Mouse (Mus musculus): ENCODE measurements around the gene Eya2. TPM values are rescaled to one million over a fixed set of nuclear protein-coding genes. Genes with fewer than 3 reads are reported as not detected.
A peak's percentile ranks its signal among the peaks of the same experiment; 100 is the strongest.

Eya2 gene
- polyA plus RNA-seq, 1 experiment from 2014 or later = 15.5 TPM

DNA sequence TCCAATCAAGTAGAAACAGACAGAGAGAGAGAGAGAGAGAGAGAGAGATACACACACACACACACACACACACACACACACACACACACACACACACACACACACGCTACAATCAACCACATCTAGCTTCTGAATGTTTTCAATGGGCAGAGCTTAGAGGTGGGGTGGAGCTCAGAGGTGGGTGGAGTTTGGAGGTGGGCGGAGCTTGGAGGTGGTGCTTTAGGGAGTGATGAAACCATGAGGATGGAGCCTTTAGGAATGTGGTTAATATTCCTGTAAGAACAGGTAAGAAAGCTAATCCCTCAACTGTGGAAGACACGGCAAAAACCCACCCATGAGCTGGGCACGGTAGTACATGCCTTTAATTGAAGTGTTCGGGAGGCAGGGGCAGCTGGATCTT, 127.1 kb downstream of the Eya2 start:
- Histone ChIP-seq H3K9ac (ENCODE audit: low read length) (no peak overlapping the region), H3K36me3 (ENCODE audit: control insufficient read depth, insufficient read depth, low read length) (no peaks in the 10 kb centered on the region), H3K27ac (replicated peaks) (no peak overlapping the region), H3K4me3 (ENCODE audit: low read depth, low read length) (no peak overlapping the region), H3K4me2 (replicated peaks; ENCODE audit: low read depth) (no peak overlapping the region), H3K9me3 (ENCODE audit: control insufficient read depth, low read length) (no peaks in the 10 kb centered on the region), H3K4me1 (replicated peaks; ENCODE audit: control insufficient read depth, insufficient read depth) (no peaks in the 10 kb centered on the region), H3K27me3 (ENCODE audit: control insufficient read depth, insufficient read depth, low read length) (no peaks in the 10 kb centered on the region)
- ATAC-seq (ENCODE audit: low FRiP score, low TSS enrichment) (no peak; the same call in 1 of the 2 replicates), DNase-seq (ENCODE audit: low spot score) (no peak)
- TF ChIP-seq EP300 (optimal IDR thresholded peaks at IDR 0.05) = no peak
- TF ChIP-seq CTCF (IDR thresholded peaks at IDR 0.05; ENCODE audit: low read depth) = no peak
- 78% methylated on average over 5 of the region's 5 CpGs for WGBS

DNA sequence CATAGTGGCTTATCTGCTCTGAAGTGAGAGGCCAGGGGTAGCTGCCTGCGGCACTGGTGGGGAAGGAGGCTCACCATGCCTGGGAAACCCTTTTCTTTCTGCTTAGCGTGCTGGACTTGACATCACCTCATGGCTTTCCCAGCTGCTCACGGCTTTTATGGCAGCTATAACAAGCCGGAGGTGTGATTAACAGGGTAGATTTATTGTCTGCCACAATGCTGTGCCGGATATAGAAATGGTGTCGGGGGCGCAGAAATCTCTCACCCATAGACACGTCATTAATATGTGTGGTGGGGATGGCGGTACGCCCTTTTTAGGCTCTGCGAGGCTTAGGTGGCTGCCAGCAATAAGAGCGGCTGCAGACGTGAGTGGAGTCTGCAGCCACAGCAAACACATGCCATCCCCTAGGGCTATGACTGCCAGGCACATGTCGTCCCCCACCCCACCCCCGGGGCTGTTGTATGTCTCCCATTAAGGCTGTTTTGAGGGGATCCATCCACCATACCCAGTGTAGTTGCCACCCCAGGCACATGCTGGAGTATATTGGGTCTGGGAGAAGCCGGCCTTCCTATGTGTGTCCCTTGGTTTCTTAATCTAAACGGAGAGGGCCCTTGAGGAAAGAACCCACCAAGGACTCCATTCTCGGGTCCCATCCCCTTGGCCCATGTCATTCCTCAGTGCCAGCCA, 137.9 kb downstream of the Eya2 start:
- WGBS = 70% methylated on average over 18 of the region's 18 CpGs
- H3K27ac ChIP-seq (replicated peaks) = no peak overlapping the region
- H3K4me3 ChIP-seq (ENCODE audit: low read depth, low read length) = no peak overlapping the region
- H3K36me3 ChIP-seq (ENCODE audit: control insufficient read depth, insufficient read depth, low read length) = no peaks in the 10 kb centered on the region
- TF ChIP-seq EP300 (optimal IDR thresholded peaks at IDR 0.05) (no peak), CTCF (IDR thresholded peaks at IDR 0.05; ENCODE audit: low read depth) (no peak)
- no peaks in the 10 kb centered on the region for H3K9me3 ChIP-seq (ENCODE audit: control insufficient read depth, low read length)
- no peak overlapping the region for H3K9ac ChIP-seq (ENCODE audit: low read length)
- no peak for DNase-seq (ENCODE audit: low spot score)
- H3K4me1 ChIP-seq (replicated peaks; ENCODE audit: control insufficient read depth, insufficient read depth) = no peaks in the 10 kb centered on the region
- no peaks in the 10 kb centered on the region for H3K27me3 ChIP-seq (ENCODE audit: control insufficient read depth, insufficient read depth, low read length)
- H3K4me2 ChIP-seq (replicated peaks; ENCODE audit: low read depth) = no peak overlapping the region
- ATAC-seq (ENCODE audit: low FRiP score, low TSS enrichment) = no peak

DNA sequence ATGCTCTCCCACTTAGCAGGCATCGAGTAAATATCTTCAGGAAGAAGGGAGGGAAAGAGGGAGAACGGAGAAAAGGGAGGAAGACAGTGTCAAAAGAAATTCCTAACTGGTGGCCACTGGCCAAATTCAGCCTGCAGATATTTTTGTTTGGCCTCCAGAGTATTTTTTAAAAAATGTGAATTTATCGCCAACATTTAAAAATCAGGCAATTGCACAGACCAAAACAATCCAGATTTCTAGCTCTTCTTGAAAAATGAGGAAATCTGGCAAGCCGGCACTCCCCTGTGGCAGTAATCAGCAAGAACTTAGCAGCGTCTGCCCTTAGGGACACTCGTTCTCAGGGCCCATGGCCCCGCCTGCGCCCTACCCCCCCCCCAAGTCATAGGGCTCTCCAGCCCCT, 138.9 kb downstream of the Eya2 start:
- Histone ChIP-seq H3K27me3 (ENCODE audit: control insufficient read depth, insufficient read depth, low read length) (no peaks in the 10 kb centered on the region), H3K9ac (ENCODE audit: low read length) (no peak overlapping the region), H3K4me1 (replicated peaks; ENCODE audit: control insufficient read depth, insufficient read depth) (no peaks in the 10 kb centered on the region), H3K36me3 (ENCODE audit: control insufficient read depth, insufficient read depth, low read length) (no peaks in the 10 kb centered on the region), H3K27ac (replicated peaks) (no peak overlapping the region), H3K4me2 (replicated peaks; ENCODE audit: low read depth) (no peak overlapping the region), H3K4me3 (ENCODE audit: low read depth, low read length) (no peak overlapping the region), H3K9me3 (ENCODE audit: control insufficient read depth, low read length) (no peaks in the 10 kb centered on the region)
- 66% methylated on average over 8 of the region's 8 CpGs for whole genome bisulfite sequencing
- ATAC-seq (ENCODE audit: low FRiP score, low TSS enrichment) = no peak
- no peak for TF ChIP-seq CTCF (IDR thresholded peaks at IDR 0.05; ENCODE audit: low read depth)
- no peak for TF ChIP-seq EP300 (optimal IDR thresholded peaks at IDR 0.05)
- DNase-seq (ENCODE audit: low spot score) = no peak

DNA sequence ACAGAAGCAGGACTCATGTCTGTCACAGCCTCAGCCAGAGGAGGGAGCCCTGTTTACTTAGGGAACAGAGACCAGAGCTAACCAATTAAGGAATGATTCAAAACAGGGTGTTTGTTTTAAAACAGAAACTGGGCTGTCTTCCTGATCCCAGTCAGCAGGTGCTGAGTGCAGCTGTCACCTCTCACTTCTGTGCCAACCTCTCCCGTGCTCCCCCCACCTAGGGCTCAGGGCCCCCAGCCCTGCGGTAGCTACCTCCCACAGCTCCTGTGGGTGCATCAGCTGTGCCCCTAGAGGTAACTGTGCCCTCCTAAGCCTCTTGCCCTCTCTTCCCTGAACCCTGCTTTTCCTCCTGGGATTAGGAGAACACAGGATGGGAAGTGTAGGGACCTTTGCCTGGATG, 141.5 kb downstream of the Eya2 start:
- Histone ChIP-seq H3K4me2 (replicated peaks; ENCODE audit: low read depth) (no peak overlapping the region), H3K9me3 (ENCODE audit: control insufficient read depth, low read length) (no peaks in the 10 kb centered on the region), H3K27me3 (ENCODE audit: control insufficient read depth, insufficient read depth, low read length) (no peaks in the 10 kb centered on the region), H3K4me1 (replicated peaks; ENCODE audit: control insufficient read depth, insufficient read depth) (no peaks in the 10 kb centered on the region), H3K4me3 (ENCODE audit: low read depth, low read length) (no peak overlapping the region), H3K27ac (replicated peaks) (no peak overlapping the region), H3K9ac (ENCODE audit: low read length) (no peak overlapping the region), H3K36me3 (ENCODE audit: control insufficient read depth, insufficient read depth, low read length) (no peaks in the 10 kb centered on the region)
- ATAC-seq (ENCODE audit: low FRiP score, low TSS enrichment) (peak; percentile 5; the same call in 1 of the 2 replicates), DNase-seq (ENCODE audit: low spot score) (no peak)
- WGBS = 42% methylated on average over 2 of the region's 2 CpGs
- TF ChIP-seq EP300 (optimal IDR thresholded peaks at IDR 0.05) (no peak), CTCF (IDR thresholded peaks at IDR 0.05; ENCODE audit: low read depth) (no peak)

DNA sequence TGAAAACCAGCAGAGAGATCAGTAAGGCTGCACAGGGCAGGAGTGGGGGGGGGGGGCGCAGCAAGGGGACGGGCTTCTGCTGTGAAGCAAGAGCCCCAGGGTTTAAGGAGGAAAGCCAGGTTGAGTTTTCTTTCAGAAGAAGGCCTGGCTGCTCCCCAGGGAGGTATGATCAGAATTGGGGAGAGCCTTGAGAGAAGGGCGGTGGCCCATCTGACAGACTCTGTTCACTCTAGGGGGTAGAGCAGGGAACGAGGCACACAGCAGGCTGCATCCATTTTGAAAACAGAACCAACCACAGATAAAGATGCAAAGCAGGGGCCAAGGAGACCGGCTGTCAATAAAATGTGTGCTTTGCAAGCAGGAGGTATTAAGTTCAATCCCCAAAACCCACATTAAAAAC, 145.5 kb downstream of the Eya2 start:
- Histone ChIP-seq H3K27ac (replicated peaks) (no peak overlapping the region), H3K4me2 (replicated peaks; ENCODE audit: low read depth) (no peak overlapping the region), H3K4me3 (ENCODE audit: low read depth, low read length) (no peak overlapping the region), H3K27me3 (ENCODE audit: control insufficient read depth, insufficient read depth, low read length) (no peaks in the 10 kb centered on the region; the same call in 1 of the 2 replicates), H3K4me1 (replicated peaks; ENCODE audit: control insufficient read depth, insufficient read depth) (no peaks in the 10 kb centered on the region), H3K9me3 (ENCODE audit: control insufficient read depth, low read length) (no peaks in the 10 kb centered on the region), H3K9ac (ENCODE audit: low read length) (no peak overlapping the region), H3K36me3 (ENCODE audit: control insufficient read depth, insufficient read depth, low read length) (no peaks in the 10 kb centered on the region)
- no peak for TF ChIP-seq EP300 (optimal IDR thresholded peaks at IDR 0.05)
- no peak for TF ChIP-seq CTCF (IDR thresholded peaks at IDR 0.05; ENCODE audit: low read depth)
- WGBS = 44% methylated on average over 4 of the region's 5 CpGs
- ATAC-seq (ENCODE audit: low FRiP score, low TSS enrichment) (no peak), DNase-seq (ENCODE audit: low spot score) (no peak)

DNA sequence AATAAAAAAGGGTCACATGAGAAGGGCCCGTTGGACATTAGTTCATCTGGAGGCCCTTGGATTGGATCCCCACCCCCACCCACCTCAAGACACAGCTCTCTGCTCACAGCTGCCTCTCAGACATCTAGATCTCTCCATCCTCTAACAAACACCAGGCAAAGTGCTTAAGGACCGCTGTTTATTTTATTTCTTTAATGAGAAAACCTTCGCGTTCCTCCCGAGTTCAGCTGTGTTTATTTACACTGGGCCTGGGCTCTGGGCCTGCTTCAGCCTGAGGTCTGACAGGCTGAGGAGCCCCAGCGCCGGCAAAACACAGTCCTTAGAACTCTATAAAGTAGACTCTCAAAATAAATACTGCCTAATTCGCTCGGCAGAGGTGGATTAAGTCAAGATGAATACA, 146.2 kb downstream of the Eya2 start:
- no peaks in the 10 kb centered on the region for H3K36me3 ChIP-seq (ENCODE audit: control insufficient read depth, insufficient read depth, low read length)
- no peak overlapping the region for H3K4me3 ChIP-seq (ENCODE audit: low read depth, low read length)
- H3K4me1 ChIP-seq (replicated peaks; ENCODE audit: control insufficient read depth, insufficient read depth) = no peaks in the 10 kb centered on the region
- no peak for DNase-seq (ENCODE audit: low spot score)
- no peak for TF ChIP-seq EP300 (optimal IDR thresholded peaks at IDR 0.05)
- no peak overlapping the region for H3K27ac ChIP-seq (replicated peaks)
- no peak; the same call in 1 of the 2 replicates for ATAC-seq (ENCODE audit: low FRiP score, low TSS enrichment)
- H3K9ac ChIP-seq (ENCODE audit: low read length) = no peak overlapping the region
- no peaks in the 10 kb centered on the region for H3K9me3 ChIP-seq (ENCODE audit: control insufficient read depth, low read length)
- 8% methylated on average over 9 of the region's 9 CpGs for WGBS
- no peak overlapping the region for H3K4me2 ChIP-seq (replicated peaks; ENCODE audit: low read depth)
- H3K27me3 ChIP-seq (ENCODE audit: control insufficient read depth, insufficient read depth, low read length) = no peaks in the 10 kb centered on the region; the same call in 1 of the 2 replicates
